Mouse (Mus musculus): ENCODE data around the gene Celf5. TPM values are rescaled to one million over a fixed set of nuclear protein-coding genes. Genes with fewer than 3 reads are reported as not detected.

Gene Celf5
- polyA plus RNA-seq, 1 experiment from 2014 or later, result 0.77 TPM

- Histone ChIP-seq H3K27ac (replicated peaks; ENCODE audit: low read depth, low read length) (no peak overlapping the region), H3K4me3 (ENCODE audit: low read depth, low read length) (peak overlapping the region; percentile 86), H3K36me3 (ENCODE audit: control insufficient read depth, insufficient read depth, low read length) (peaks cover 13% of the 10 kb centered on the region), H3K9ac (ENCODE audit: low read length) (peak overlapping the region; percentile 82), H3K27me3 (ENCODE audit: control insufficient read depth, insufficient read depth, low read length) (no peaks in the 10 kb centered on the region), H3K4me2 (ENCODE audit: low read depth, severe bottlenecking) (peak overlapping the region; percentile 95), H3K4me1 (ENCODE audit: control insufficient read depth, insufficient read depth, low read length) (peaks cover 10% of the 10 kb centered on the region), H3K9me3 (ENCODE audit: control insufficient read depth, low read length) (no peaks in the 10 kb centered on the region)
- ATAC-seq (ENCODE audit: insufficient number of reproducible peaks, low FRiP score, low TSS enrichment, low read depth), result peak; percentile 22; the same call in 1 of the 2 replicates
- DNase-seq (ENCODE audit: low spot score), result no peak
- 2% methylated on average over 41 of the region's 41 CpGs for WGBS
These were observed 13.2 kb upstream of the Celf5 start for GRCm38 (mm10) chr10:81495616-81496263.

- Histone ChIP-seq H3K4me2 (ENCODE audit: low read depth, severe bottlenecking) (peak overlapping the region; percentile 95), H3K4me3 (ENCODE audit: low read depth, low read length) (peak overlapping the region; percentile 86), H3K9me3 (ENCODE audit: control insufficient read depth, low read length) (no peaks in the 10 kb centered on the region), H3K9ac (ENCODE audit: low read length) (peak overlapping the region; percentile 82), H3K27ac (replicated peaks; ENCODE audit: low read depth, low read length) (no peak overlapping the region), H3K4me1 (ENCODE audit: control insufficient read depth, insufficient read depth, low read length) (peaks cover 10% of the 10 kb centered on the region), H3K27me3 (ENCODE audit: control insufficient read depth, insufficient read depth, low read length) (no peaks in the 10 kb centered on the region), H3K36me3 (ENCODE audit: control insufficient read depth, insufficient read depth, low read length) (peaks cover 17% of the 10 kb centered on the region)
- ATAC-seq (ENCODE audit: insufficient number of reproducible peaks, low FRiP score, low TSS enrichment, low read depth), result no peak
- DNase-seq (ENCODE audit: low spot score), result no peak
- WGBS, result 75% methylated on average over 6 of the region's 6 CpGs
These were observed 12.6 kb upstream of the Celf5 start for GRCm38 (mm10) chr10:81495151-81495550.

- peaks cover 10% of the 10 kb centered on the region for H3K4me1 ChIP-seq (ENCODE audit: control insufficient read depth, insufficient read depth, low read length)
- H3K9ac ChIP-seq (ENCODE audit: low read length), result no peak overlapping the region; the same call in 1 of the 2 replicates
- ATAC-seq (ENCODE audit: insufficient number of reproducible peaks, low FRiP score, low TSS enrichment, low read depth) (no peak), DNase-seq (ENCODE audit: low spot score) (no peak)
- H3K36me3 ChIP-seq (ENCODE audit: control insufficient read depth, insufficient read depth, low read length), result peaks cover 23% of the 10 kb centered on the region
- H3K27ac ChIP-seq (replicated peaks; ENCODE audit: low read depth, low read length), result no peak overlapping the region
- peak overlapping the region; percentile 95; the same call in 1 of the 2 replicates for H3K4me2 ChIP-seq (ENCODE audit: low read depth, severe bottlenecking)
- H3K27me3 ChIP-seq (ENCODE audit: control insufficient read depth, insufficient read depth, low read length), result no peaks in the 10 kb centered on the region
- H3K4me3 ChIP-seq (ENCODE audit: low read depth, low read length), result peak overlapping the region; percentile 86; the same call in 1 of the 2 replicates
- H3K9me3 ChIP-seq (ENCODE audit: control insufficient read depth, low read length), result no peaks in the 10 kb centered on the region
- 87% methylated on average over 11 of the region's 11 CpGs for WGBS
These were observed 11.9 kb upstream of the Celf5 start for GRCm38 (mm10) chr10:81494260-81495041.

GRCm38 (mm10) chr10:81493601-81494220 is 11.2 kb upstream of the Celf5 start:
- Histone ChIP-seq H3K27ac (replicated peaks; ENCODE audit: low read depth, low read length) (no peak overlapping the region), H3K27me3 (ENCODE audit: control insufficient read depth, insufficient read depth, low read length) (no peaks in the 10 kb centered on the region), H3K36me3 (ENCODE audit: control insufficient read depth, insufficient read depth, low read length) (peaks cover 27% of the 10 kb centered on the region), H3K9me3 (ENCODE audit: control insufficient read depth, low read length) (no peaks in the 10 kb centered on the region), H3K4me1 (ENCODE audit: control insufficient read depth, insufficient read depth, low read length) (peaks cover 10% of the 10 kb centered on the region), H3K9ac (ENCODE audit: low read length) (no peak overlapping the region; the same call in 1 of the 2 replicates), H3K4me3 (ENCODE audit: low read depth, low read length) (no peak overlapping the region), H3K4me2 (ENCODE audit: low read depth, severe bottlenecking) (no peak overlapping the region)
- DNase-seq (ENCODE audit: low spot score) (no peak), ATAC-seq (ENCODE audit: insufficient number of reproducible peaks, low FRiP score, low TSS enrichment, low read depth) (no peak)
- WGBS, result 87% methylated on average over 8 of the region's 8 CpGs

- Histone ChIP-seq H3K4me3 (ENCODE audit: low read depth, low read length) (no peak overlapping the region), H3K27me3 (ENCODE audit: control insufficient read depth, insufficient read depth, low read length) (no peaks in the 10 kb centered on the region), H3K27ac (replicated peaks; ENCODE audit: low read depth, low read length) (no peak overlapping the region), H3K9ac (ENCODE audit: low read length) (no peak overlapping the region), H3K4me2 (ENCODE audit: low read depth, severe bottlenecking) (no peak overlapping the region), H3K36me3 (ENCODE audit: control insufficient read depth, insufficient read depth, low read length) (peaks cover 37% of the 10 kb centered on the region), H3K4me1 (ENCODE audit: control insufficient read depth, insufficient read depth, low read length) (peaks cover 10% of the 10 kb centered on the region), H3K9me3 (ENCODE audit: control insufficient read depth, low read length) (no peaks in the 10 kb centered on the region)
- ATAC-seq (ENCODE audit: insufficient number of reproducible peaks, low FRiP score, low TSS enrichment, low read depth) (no peak), DNase-seq (ENCODE audit: low spot score) (no peak)
- whole genome bisulfite sequencing, result 82% methylated on average over 11 of the region's 11 CpGs
These were observed 10.2 kb upstream of the Celf5 start for GRCm38 (mm10) chr10:81492606-81493240.

GRCm38 (mm10) chr10:81491018-81491417 is 8.5 kb upstream of the Celf5 start:
- Histone ChIP-seq H3K27me3 (ENCODE audit: control insufficient read depth, insufficient read depth, low read length) (no peaks in the 10 kb centered on the region), H3K4me2 (ENCODE audit: low read depth, severe bottlenecking) (no peak overlapping the region), H3K4me1 (ENCODE audit: control insufficient read depth, insufficient read depth, low read length) (peaks cover 10% of the 10 kb centered on the region), H3K27ac (replicated peaks; ENCODE audit: low read depth, low read length) (no peak overlapping the region), H3K9ac (ENCODE audit: low read length) (no peak overlapping the region), H3K36me3 (ENCODE audit: control insufficient read depth, insufficient read depth, low read length) (peaks cover 47% of the 10 kb centered on the region), H3K4me3 (ENCODE audit: low read depth, low read length) (no peak overlapping the region), H3K9me3 (ENCODE audit: control insufficient read depth, low read length) (no peaks in the 10 kb centered on the region)
- 97% methylated on average over 9 of the region's 9 CpGs for WGBS
- DNase-seq (ENCODE audit: low spot score), result no peak
- no peak for ATAC-seq (ENCODE audit: insufficient number of reproducible peaks, low FRiP score, low TSS enrichment, low read depth)

- Histone ChIP-seq H3K4me3 (ENCODE audit: low read depth, low read length) (no peak overlapping the region), H3K4me2 (ENCODE audit: low read depth, severe bottlenecking) (no peak overlapping the region), H3K36me3 (ENCODE audit: control insufficient read depth, insufficient read depth, low read length) (peaks cover 47% of the 10 kb centered on the region), H3K9ac (ENCODE audit: low read length) (no peak overlapping the region), H3K9me3 (ENCODE audit: control insufficient read depth, low read length) (no peaks in the 10 kb centered on the region), H3K4me1 (ENCODE audit: control insufficient read depth, insufficient read depth, low read length) (peaks cover 2% of the 10 kb centered on the region), H3K27me3 (ENCODE audit: control insufficient read depth, insufficient read depth, low read length) (no peaks in the 10 kb centered on the region), H3K27ac (replicated peaks; ENCODE audit: low read depth, low read length) (no peak overlapping the region)
- DNase-seq (ENCODE audit: low spot score) (no peak), ATAC-seq (ENCODE audit: insufficient number of reproducible peaks, low FRiP score, low TSS enrichment, low read depth) (no peak)
- 87% methylated on average over 14 of the region's 14 CpGs for WGBS
These were observed 7.4 kb upstream of the Celf5 start for GRCm38 (mm10) chr10:81489941-81490340.

GRCm38 (mm10) chr10:81488081-81488480 is 5.6 kb upstream of the Celf5 start:
- Histone ChIP-seq H3K4me2 (ENCODE audit: low read depth, severe bottlenecking) (no peak overlapping the region), H3K27me3 (ENCODE audit: control insufficient read depth, insufficient read depth, low read length) (no peaks in the 10 kb centered on the region), H3K36me3 (ENCODE audit: control insufficient read depth, insufficient read depth, low read length) (peaks cover 47% of the 10 kb centered on the region), H3K9me3 (ENCODE audit: control insufficient read depth, low read length) (no peaks in the 10 kb centered on the region), H3K4me3 (ENCODE audit: low read depth, low read length) (no peak overlapping the region), H3K27ac (replicated peaks; ENCODE audit: low read depth, low read length) (no peak overlapping the region), H3K9ac (ENCODE audit: low read length) (no peak overlapping the region), H3K4me1 (ENCODE audit: control insufficient read depth, insufficient read depth, low read length) (no peaks in the 10 kb centered on the region)
- ATAC-seq (ENCODE audit: insufficient number of reproducible peaks, low FRiP score, low TSS enrichment, low read depth) (no peak), DNase-seq (ENCODE audit: low spot score) (no peak)
- 86% methylated on average over 11 of the region's 11 CpGs for WGBS
